Mouse (Mus musculus) hindbrain, embryonic 10.5 days (tissue): ENCODE results near the gene Arhgdib. TPM values are rescaled to one million over a fixed set of nuclear protein-coding genes. Genes with fewer than 3 reads are reported as not detected.
"Not testable (repeated sequence)": the region's sequence is repeated elsewhere in the genome, so short reads cannot be mapped to it uniquely, and the experiment has no call there.

Source experiments
- DNase-seq: peaks from one replicate; pipeline ENCODE4 v3.0.0-alpha.2; 2017; ENCODE audit warnings: low spot score
- H3K27ac ChIP-seq: fragments of 300-500 bp; sonication (generic); 2 replicates; pipeline ENCODE4 v1.5.1; 2016; ENCODE audit warnings: mild to moderate bottlenecking, moderate library complexity
- H3K27me3 ChIP-seq: fragments of 300-500 bp; sonication (generic); 2 replicates; pipeline ENCODE4 v1.6.1; 2016; ENCODE audit warnings: mild to moderate bottlenecking; ENCODE audit not compliant: poor library complexity, insufficient read depth, severe bottlenecking
- H3K36me3 ChIP-seq: fragments of 300-500 bp; sonication (generic); 2 replicates; pipeline ENCODE4 v1.6.1; 2016; ENCODE audit warnings: mild to moderate bottlenecking, moderate library complexity
- H3K4me1 ChIP-seq: fragments of 300-500 bp; sonication (generic); replicated peaks from 2 replicates; pipeline ENCODE4 v1.6.1; 2016; ENCODE audit warnings: mild to moderate bottlenecking
- H3K4me3 ChIP-seq: fragments of 300-500 bp; sonication (generic); 2 replicates; pipeline ENCODE4 v1.5.1; 2016; ENCODE audit warnings: mild to moderate bottlenecking, moderate library complexity
- H3K9me3 ChIP-seq: fragments of 300-500 bp; sonication (generic); 2 replicates; pipeline ENCODE4 v1.6.1; 2016; ENCODE audit warnings: mild to moderate bottlenecking, moderate library complexity
- WGBS: fragments of 180-500 bp; shearing (Covaris S2); methylation state at CpG from one replicate; pipeline ENCODE4 v1.1.7; 2016; 5-methylcytosine and 5-hydroxymethylcytosine counted together
- polyA plus RNA-seq: library from polyadenylated mRNA; unstranded; fragments of >200 nt; fragmentation: Nextera tagmentation; extraction: Ambion mirVana; gene quantifications from 2 replicates; pipeline ENCODE4 v1.2.1, GENCODE M21; 2016

Gene Arhgdib
- polyA plus RNA-seq, 1 experiment from 2014 or later: 35.2 TPM

GRCm38 (mm10) chr6:136889554-136889953 is 52.1 kb downstream of the Arhgdib start:
- no peak overlapping the region for H3K27ac ChIP-seq
- no peaks in the 10 kb centered on the region for H3K9me3 ChIP-seq
- no peak overlapping the region for H3K4me3 ChIP-seq
- WGBS: 94% methylated on average over 6 of the region's 6 CpGs
- no peaks in the 10 kb centered on the region for H3K27me3 ChIP-seq
- DNase-seq: no peak
- H3K4me1 ChIP-seq: no peaks in the 10 kb centered on the region
- H3K36me3 ChIP-seq: no peaks in the 10 kb centered on the region

GRCm38 (mm10) chr6:136889067-136889466 is 52.6 kb downstream of the Arhgdib start:
- Histone ChIP-seq H3K4me3 (no peak overlapping the region), H3K27ac (no peak overlapping the region)
- 84% methylated on average over 6 of the region's 6 CpGs for WGBS

GRCm38 (mm10) chr6:136887854-136888253 is 53.8 kb downstream of the Arhgdib start:
- Histone ChIP-seq H3K36me3 (no peaks in the 10 kb centered on the region), H3K27ac (no peak overlapping the region), H3K27me3 (no peaks in the 10 kb centered on the region), H3K4me1 (no peaks in the 10 kb centered on the region), H3K4me3 (no peak overlapping the region), H3K9me3 (no peaks in the 10 kb centered on the region)
- DNase-seq: no peak
- WGBS: 81% methylated on average over 9 of the region's 9 CpGs

More at GRCm38 (mm10) chr6:136889067-136889466, 52.6 kb downstream of the Arhgdib start:
- Histone ChIP-seq H3K4me1 (no peaks in the 10 kb centered on the region), H3K36me3 (no peaks in the 10 kb centered on the region), H3K27me3 (no peaks in the 10 kb centered on the region), H3K9me3 (no peaks in the 10 kb centered on the region)
- no peak for DNase-seq

- not testable (repeated sequence) for H3K36me3 ChIP-seq, H3K4me1 ChIP-seq, H3K27ac ChIP-seq, H3K4me3 ChIP-seq, H3K9me3 ChIP-seq, H3K27me3 ChIP-seq, DNase-seq
- WGBS: 59% methylated on average over 1 of the region's 1 CpGs
Measured at GRCm38 (mm10) chr6:136884766-136885165, 56.9 kb downstream of the Arhgdib start.

GRCm38 (mm10) chr6:136883961-136884360 is 57.7 kb downstream of the Arhgdib start:
- Histone ChIP-seq H3K9me3 (no peaks in the 10 kb centered on the region), H3K27ac (no peak overlapping the region), H3K4me3 (no peak overlapping the region), H3K4me1 (no peaks in the 10 kb centered on the region), H3K36me3 (no peaks in the 10 kb centered on the region), H3K27me3 (no peaks in the 10 kb centered on the region)
- WGBS: 92% methylated on average over 6 of the region's 6 CpGs
- no peak for DNase-seq

- Histone ChIP-seq H3K4me1 (no peaks in the 10 kb centered on the region), H3K36me3 (no peaks in the 10 kb centered on the region), H3K27me3 (no peaks in the 10 kb centered on the region), H3K9me3 (no peaks in the 10 kb centered on the region), H3K4me3 (no peak overlapping the region), H3K27ac (no peak overlapping the region)
- no peak for DNase-seq
- 78% methylated on average over 3 of the region's 3 CpGs for whole genome bisulfite sequencing
Measured at GRCm38 (mm10) chr6:136883431-136883915, 58.2 kb downstream of the Arhgdib start.

- no peaks in the 10 kb centered on the region for H3K4me1 ChIP-seq
- H3K4me3 ChIP-seq: no peak overlapping the region
- no peak overlapping the region for H3K27ac ChIP-seq
- WGBS: 74% methylated on average over 8 of the region's 8 CpGs
- H3K27me3 ChIP-seq: no peaks in the 10 kb centered on the region
- H3K36me3 ChIP-seq: no peaks in the 10 kb centered on the region
- DNase-seq: no peak
- H3K9me3 ChIP-seq: no peaks in the 10 kb centered on the region
Measured at GRCm38 (mm10) chr6:136881678-136882077, 60.0 kb downstream of the Arhgdib start.

- WGBS: 55% methylated on average over 9 of the region's 9 CpGs
- no peaks in the 10 kb centered on the region for H3K4me1 ChIP-seq
- peak; percentile 33 for DNase-seq
- H3K9me3 ChIP-seq: no peaks in the 10 kb centered on the region
- H3K4me3 ChIP-seq: no peak within 1 kb of the TSS
- no peaks in the 10 kb centered on the region for H3K27me3 ChIP-seq
- H3K36me3 ChIP-seq: no peaks in the 10 kb centered on the region
- no peak within 1 kb of the TSS for H3K27ac ChIP-seq
Measured at GRCm38 (mm10) chr6:136875670-136876069, 66.0 kb downstream of the Arhgdib start, which contains the start of gene Mgp. TSS of gene Mgp (minus strand) at chr6:136875823.

- Histone ChIP-seq H3K36me3 (no peaks in the 10 kb centered on the region), H3K27ac (no peak overlapping the region), H3K4me3 (no peak overlapping the region), H3K9me3 (no peaks in the 10 kb centered on the region), H3K27me3 (no peaks in the 10 kb centered on the region), H3K4me1 (no peaks in the 10 kb centered on the region)
- DNase-seq: no peak
- 80% methylated on average over 8 of the region's 8 CpGs for WGBS
Measured at GRCm38 (mm10) chr6:136874599-136874998, 67.1 kb downstream of the Arhgdib start.

Other genes with a start within 250 kb of the Arhgdib start
- 0.05 and 0.11 TPM in 2 replicates for gene Gucy2c, start 160.1 kb downstream of the Arhgdib start, polyA plus RNA-seq
- gene Hist4h4, start 137.5 kb downstream of the Arhgdib start, polyA plus RNA-seq: 0.65 and 0.78 TPM in 2 replicates
- 105 and 120 TPM in 2 replicates for gene H2afj, start 133.7 kb downstream of the Arhgdib start, polyA plus RNA-seq
- gene BC049715, start 114.3 kb downstream of the Arhgdib start, polyA plus RNA-seq: 1.1 and 2.3 TPM in 2 replicates
- gene Wbp11, start 113.7 kb downstream of the Arhgdib start, polyA plus RNA-seq: 140 and 155 TPM in 2 replicates
- gene Smco3, start 106.4 kb downstream of the Arhgdib start, polyA plus RNA-seq: not detected in 2 replicates
- 1.7 and 2.3 TPM in 2 replicates for gene Art4, start 84.2 kb downstream of the Arhgdib start, polyA plus RNA-seq
- gene Mgp, start 66.1 kb downstream of the Arhgdib start, polyA plus RNA-seq: 0.85 and 3.3 TPM in 2 replicates
- 0.24 TPM in 1 of 2 replicates, not detected in the other for gene Erp27, start 19.7 kb downstream of the Arhgdib start, polyA plus RNA-seq
- not detected in 2 replicates for gene Pde6h, start 18.1 kb downstream of the Arhgdib start, polyA plus RNA-seq
- 0.65 and 1.5 TPM in 2 replicates for gene Rerg, start 228.6 kb upstream of the Arhgdib start, polyA plus RNA-seq